Mouse (Mus musculus) lung, postnatal 0 days (tissue): ENCODE results near the gene Rfng. TPM values are rescaled to one million over a fixed set of nuclear protein-coding genes. Genes with fewer than 3 reads are reported as not detected.

Source experiments
- ATAC-seq: fragments of 200-750 bp; cut with Nextera tagmentation; 2 replicates; pipeline ENCODE4 v1.8.0; 2017; ENCODE audit warnings: moderate library complexity
- DNase-seq: peaks from one replicate; pipeline ENCODE4 v3.0.0-alpha.2; 2016; ENCODE audit warnings: low spot score
- H3K27ac ChIP-seq: fragments of 300-500 bp; sonication (generic); 2 replicates; pipeline ENCODE4 v1.5.1; 2014; ENCODE audit warnings: antibody characterized with exemption, mild to moderate bottlenecking, low read length, mixed read lengths
- H3K27me3 ChIP-seq: fragments of 300-500 bp; sonication (generic); replicated peaks from 2 replicates; pipeline ENCODE4 v1.6.1; 2014; ENCODE audit warnings: low read length, mixed read lengths; ENCODE audit not compliant: insufficient read depth
- H3K36me3 ChIP-seq: fragments of 300-500 bp; sonication (generic); 2 replicates; pipeline ENCODE4 v1.6.1; 2014; ENCODE audit warnings: low read length, mixed read lengths; ENCODE audit not compliant: insufficient read depth
- H3K4me1 ChIP-seq: fragments of 300-500 bp; sonication (generic); 2 replicates; pipeline ENCODE4 v1.6.1; 2014; ENCODE audit warnings: antibody characterized with exemption, low read depth, low read length, mixed read lengths; ENCODE audit not compliant: insufficient read depth
- H3K4me2 ChIP-seq: fragments of 300-500 bp; sonication (generic); replicated peaks from 2 replicates; pipeline ENCODE4 v1.6.1; 2014; ENCODE audit warnings: low read depth, mild to moderate bottlenecking, low read length, moderate library complexity, mixed read lengths
- H3K4me3 ChIP-seq: fragments of 300-500 bp; sonication (generic); 2 replicates; pipeline ENCODE4 v1.5.1; 2014; ENCODE audit warnings: low read depth, low read length
- H3K9ac ChIP-seq: fragments of 300-500 bp; sonication (generic); replicated peaks from 2 replicates; pipeline ENCODE4 v1.6.1; 2014; ENCODE audit warnings: low read depth, mild to moderate bottlenecking
- H3K9me3 ChIP-seq: fragments of 300-500 bp; sonication (generic); 2 replicates; pipeline ENCODE4 v1.6.1; 2016; ENCODE audit warnings: low read length, mixed read lengths
- CTCF ChIP-seq: IDR thresholded peaks from 2 replicates; pipeline ENCODE4 v1.5.1; 2016; ENCODE audit warnings: antibody characterized with exemption, mild to moderate bottlenecking
- EP300 ChIP-seq: IDR thresholded peaks from 2 replicates; pipeline ENCODE4 v1.6.1; 2016; ENCODE audit warnings: antibody characterized with exemption, mild to moderate bottlenecking, control low read depth
- WGBS: fragments of 180-500 bp; shearing (Covaris S2); extraction: QIAGEN DNeasy Blood & Tissue Kit; methylation state at CpG from one replicate; pipeline ENCODE4 v1.1.7; 2014; 5-methylcytosine and 5-hydroxymethylcytosine counted together
- polyA plus RNA-seq: library from polyadenylated mRNA; unstranded; fragments of >200 nt; fragmentation: Nextera tagmentation; extraction: Ambion mirVana; gene quantifications from 2 replicates; pipeline ENCODE4 v1.2.1, GENCODE M21; 2015

Gene Rfng
- polyA plus RNA-seq, 1 experiment from 2014 or later = 26.4 TPM

- Histone ChIP-seq H3K27me3 (no peaks in the 10 kb centered on the region), H3K9me3 (no peaks in the 10 kb centered on the region), H3K9ac (peak overlapping the region; percentile 70), H3K27ac (peak overlapping the region; percentile 87), H3K4me3 (peak overlapping the region; percentile 74), H3K4me1 (peaks cover 17% of the 10 kb centered on the region), H3K4me2 (peak overlapping the region; percentile 89), H3K36me3 (peaks cover 21% of the 10 kb centered on the region)
- DNase-seq (peak; percentile 29), ATAC-seq (no peak)
- 0 out of 2 replicates have a peak, but pooled peaks have one; percentile 0 for TF ChIP-seq CTCF
- no peak for TF ChIP-seq EP300
- WGBS = 3% methylated on average over 14 of the region's 14 CpGs
Measured at GRCm38 (mm10) chr11:120822831-120823550, 39.0 kb upstream of the Rfng start.

GRCm38 (mm10) chr11:120822321-120822720 is 38.3 kb upstream of the Rfng start:
- H3K36me3 ChIP-seq = peaks cover 27% of the 10 kb centered on the region
- ATAC-seq = no peak

GRCm38 (mm10) chr11:120821076-120821922 is 37.3 kb upstream of the Rfng start:
- Histone ChIP-seq H3K27ac (no peak overlapping the region), H3K4me1 (peaks cover 15% of the 10 kb centered on the region), H3K4me2 (peak overlapping the region; percentile 89), H3K27me3 (no peaks in the 10 kb centered on the region), H3K4me3 (peak overlapping the region; percentile 74; the same call in 1 of the 2 replicates), H3K9ac (no peak overlapping the region), H3K36me3 (peaks cover 37% of the 10 kb centered on the region), H3K9me3 (no peaks in the 10 kb centered on the region)
- ATAC-seq (no peak), DNase-seq (peak; percentile 76)
- 46% methylated on average over 14 of the region's 14 CpGs for WGBS
- no peak for TF ChIP-seq EP300
- TF ChIP-seq CTCF = no peak

More at GRCm38 (mm10) chr11:120822321-120822720, 38.3 kb upstream of the Rfng start:
- H3K9ac ChIP-seq = no peak overlapping the region; the same call in 1 of the 2 replicates
- 38% methylated on average over 4 of the region's 4 CpGs for WGBS
- DNase-seq = no peak
- no peaks in the 10 kb centered on the region for H3K27me3 ChIP-seq
- no peaks in the 10 kb centered on the region for H3K9me3 ChIP-seq
- H3K4me1 ChIP-seq = peaks cover 16% of the 10 kb centered on the region
- H3K4me2 ChIP-seq = peak overlapping the region; percentile 89
- no peak overlapping the region for H3K27ac ChIP-seq
- H3K4me3 ChIP-seq = peak overlapping the region; percentile 74
- TF ChIP-seq CTCF = no peak
- no peak for TF ChIP-seq EP300

- ATAC-seq (no peak), DNase-seq (no peak)
- TF ChIP-seq CTCF (no peak), EP300 (no peak)
- Histone ChIP-seq H3K27ac (no peak overlapping the region), H3K9me3 (no peaks in the 10 kb centered on the region), H3K4me3 (no peak overlapping the region), H3K27me3 (no peaks in the 10 kb centered on the region), H3K9ac (no peak overlapping the region), H3K4me1 (peaks cover 15% of the 10 kb centered on the region), H3K4me2 (peak overlapping the region; percentile 89), H3K36me3 (peaks cover 44% of the 10 kb centered on the region)
- 84% methylated on average over 14 of the region's 14 CpGs for WGBS
Measured at GRCm38 (mm10) chr11:120820546-120820945, 36.5 kb upstream of the Rfng start.

- no peak for DNase-seq
- WGBS = 97% methylated on average over 6 of the region's 6 CpGs
- peaks cover 8% of the 10 kb centered on the region for H3K4me1 ChIP-seq
Measured at GRCm38 (mm10) chr11:120819556-120819955, 35.5 kb upstream of the Rfng start.

GRCm38 (mm10) chr11:120818251-120818650 is 34.2 kb upstream of the Rfng start:
- Histone ChIP-seq H3K4me2 (no peak overlapping the region), H3K27me3 (no peaks in the 10 kb centered on the region), H3K4me3 (no peak overlapping the region), H3K9ac (no peak overlapping the region), H3K27ac (no peak overlapping the region), H3K4me1 (peaks cover 4% of the 10 kb centered on the region), H3K9me3 (no peaks in the 10 kb centered on the region), H3K36me3 (peaks cover 65% of the 10 kb centered on the region)
- TF ChIP-seq EP300 = no peak
- TF ChIP-seq CTCF = no peak
- DNase-seq (no peak), ATAC-seq (no peak)
- 96% methylated on average over 13 of the region's 13 CpGs for WGBS

More at GRCm38 (mm10) chr11:120819556-120819955, 35.5 kb upstream of the Rfng start:
- H3K9ac ChIP-seq = no peak overlapping the region
- no peak overlapping the region for H3K4me3 ChIP-seq
- no peaks in the 10 kb centered on the region for H3K27me3 ChIP-seq
- TF ChIP-seq EP300 = no peak
- TF ChIP-seq CTCF = no peak
- H3K27ac ChIP-seq = no peak overlapping the region
- no peak overlapping the region for H3K4me2 ChIP-seq
- no peaks in the 10 kb centered on the region for H3K9me3 ChIP-seq
- peaks cover 52% of the 10 kb centered on the region for H3K36me3 ChIP-seq
- ATAC-seq = no peak
